Mouse (Mus musculus): ENCODE measurements around the gene Dhrs7c. TPM values are rescaled to one million over a fixed set of nuclear protein-coding genes. Genes with fewer than 3 reads are reported as not detected.

Dhrs7c gene
- polyA plus RNA-seq (2017; shearing (Covaris generic)) = not detected

DNA sequence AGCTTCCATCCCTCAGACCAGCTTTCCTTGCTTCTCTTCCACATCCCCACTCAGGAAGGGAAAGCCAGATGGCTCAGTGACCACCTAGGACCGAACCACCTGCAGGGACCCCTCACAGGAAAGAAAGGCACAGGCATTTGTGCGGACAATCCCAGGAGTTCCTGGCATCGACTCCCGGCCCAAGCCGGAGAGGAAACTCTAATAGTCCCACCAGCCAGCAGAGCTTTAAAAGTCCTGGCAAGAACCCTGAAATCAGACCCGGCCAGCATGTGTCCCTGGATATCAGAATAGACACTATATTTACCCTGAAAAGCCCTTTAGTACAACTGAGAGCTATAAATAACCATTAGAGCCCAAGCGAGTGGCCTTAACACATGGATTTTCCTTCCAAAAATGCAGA lies at the start of gene Dhrs7c:
Dhrs7c (plus strand) TSS at position 257 of the 400 bp plus-strand sequence.
- ATAC-seq = no peak

DNA sequence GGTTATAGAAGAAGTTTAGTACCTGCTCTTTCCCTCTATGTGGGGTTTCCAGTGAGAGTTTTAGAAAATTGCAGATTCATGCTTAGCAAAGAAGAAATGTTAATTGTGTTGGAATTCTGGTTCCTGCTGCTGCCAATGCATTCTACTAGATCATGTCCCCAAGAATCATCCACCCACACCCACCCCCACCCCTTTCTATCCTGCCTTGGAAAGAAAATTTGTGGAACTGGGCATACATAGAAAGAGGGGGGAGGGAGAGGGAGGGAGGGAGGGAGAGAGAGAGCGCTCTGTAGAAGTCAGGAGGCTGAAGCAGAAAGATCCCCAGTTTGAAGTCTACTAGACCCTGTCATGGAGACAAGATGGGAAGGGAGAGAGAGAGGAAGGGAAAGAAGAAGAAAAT lies 41.7 kb upstream of the Dhrs7c start:
- no peak for ATAC-seq

DNA sequence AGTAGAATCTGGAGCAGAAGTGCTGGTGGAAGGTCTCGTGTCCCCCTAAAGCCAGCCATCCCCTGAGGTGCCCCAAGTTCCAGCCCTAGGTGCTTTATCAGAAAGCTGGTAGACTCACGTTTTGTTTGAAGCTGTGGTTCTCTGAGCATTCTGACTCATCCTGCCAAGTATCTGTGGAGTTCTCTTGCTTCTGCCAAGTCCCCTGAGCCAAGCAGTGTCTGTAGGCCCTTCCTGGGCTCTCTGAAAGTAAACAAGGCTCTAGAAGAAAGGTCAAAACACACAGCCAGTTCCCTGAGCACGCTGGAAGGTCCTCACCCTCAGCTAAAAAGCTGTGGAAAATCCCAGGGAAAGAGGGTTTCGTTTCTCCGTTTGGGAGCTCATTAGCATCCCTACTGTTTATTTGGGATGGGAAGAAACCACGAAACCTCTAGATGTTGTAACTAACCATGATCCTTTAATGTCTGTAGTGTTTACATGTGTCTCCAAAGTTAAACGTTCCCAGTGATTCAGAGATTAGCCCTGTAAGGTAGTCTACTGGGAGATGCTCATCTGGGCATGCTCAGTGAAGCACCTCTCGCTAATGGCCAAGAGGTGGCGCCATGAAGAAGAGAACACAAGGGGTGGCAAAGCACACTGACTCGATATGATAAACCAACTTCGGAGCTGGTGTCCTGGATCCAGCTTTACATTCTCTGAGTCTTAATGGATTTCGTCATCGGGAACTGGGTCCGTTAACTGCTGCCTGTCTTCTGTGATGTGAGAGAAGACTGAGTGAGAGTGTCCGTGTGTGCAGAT lies 40.4 kb upstream of the Dhrs7c start:
- ATAC-seq = no peak

DNA sequence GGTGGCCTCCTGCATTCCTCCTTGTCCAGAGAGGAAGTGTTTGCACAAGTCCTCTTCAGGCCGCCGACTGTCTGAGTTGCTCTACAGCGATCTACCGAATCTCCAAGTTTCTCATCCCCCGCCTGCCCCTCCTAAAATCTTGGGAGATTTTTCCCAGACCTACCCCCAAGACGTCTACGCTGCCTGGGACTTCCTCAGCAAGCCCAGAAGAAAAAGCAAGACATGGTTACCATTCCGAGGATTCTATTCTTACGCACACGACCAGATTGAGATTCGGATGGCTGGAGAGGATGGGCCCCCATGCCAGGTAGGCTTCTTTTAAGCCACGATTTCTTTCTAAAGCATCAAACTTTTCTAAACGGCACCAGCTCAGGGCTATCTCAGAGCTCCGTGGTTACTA lies 26.9 kb upstream of the Dhrs7c start, which contains the start of gene Glp2r:
Glp2r (minus strand) TSS at position 101 of the 400 bp plus-strand sequence.
- no peak for ATAC-seq

DNA sequence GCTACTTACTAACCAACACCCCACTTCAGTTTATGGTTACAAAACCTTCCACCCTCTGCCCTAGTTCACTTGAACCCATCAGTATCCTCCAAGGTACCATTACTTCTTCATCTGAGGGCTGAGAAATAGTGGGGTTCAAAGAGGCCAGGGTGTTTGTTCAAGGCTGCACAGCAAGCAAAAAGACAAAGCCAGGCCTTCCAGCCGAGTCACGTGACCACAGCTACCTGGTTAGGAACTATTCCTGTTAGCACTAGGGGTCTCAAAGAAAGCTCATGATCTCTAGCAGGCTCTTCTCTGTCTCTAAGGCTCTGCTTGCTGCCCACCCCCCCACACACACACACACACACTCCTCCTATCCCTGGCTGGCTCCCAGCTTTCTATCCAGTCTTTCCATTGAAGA lies 26.3 kb upstream of the Dhrs7c start:
- ATAC-seq = no peak

DNA sequence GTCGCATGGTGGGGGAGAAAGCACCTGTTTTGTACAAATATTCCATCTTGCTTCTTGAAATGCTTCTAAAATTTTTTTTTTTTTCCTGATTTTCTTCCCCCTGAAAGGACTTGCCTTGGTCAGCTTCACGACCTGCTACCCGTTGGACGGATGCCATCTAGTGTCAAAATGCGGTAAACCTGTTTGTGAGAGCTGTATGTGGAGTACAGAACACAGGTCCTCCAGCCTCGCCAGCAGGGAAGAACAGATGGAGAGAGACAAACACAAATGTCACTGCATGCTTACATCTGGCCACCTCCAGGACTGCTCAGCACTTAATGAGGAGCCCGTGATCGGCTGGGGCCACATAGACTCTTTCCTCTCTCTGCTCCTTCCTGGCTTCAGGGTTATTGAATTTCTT lies 25.4 kb upstream of the Dhrs7c start:
- ATAC-seq = no peak

DNA sequence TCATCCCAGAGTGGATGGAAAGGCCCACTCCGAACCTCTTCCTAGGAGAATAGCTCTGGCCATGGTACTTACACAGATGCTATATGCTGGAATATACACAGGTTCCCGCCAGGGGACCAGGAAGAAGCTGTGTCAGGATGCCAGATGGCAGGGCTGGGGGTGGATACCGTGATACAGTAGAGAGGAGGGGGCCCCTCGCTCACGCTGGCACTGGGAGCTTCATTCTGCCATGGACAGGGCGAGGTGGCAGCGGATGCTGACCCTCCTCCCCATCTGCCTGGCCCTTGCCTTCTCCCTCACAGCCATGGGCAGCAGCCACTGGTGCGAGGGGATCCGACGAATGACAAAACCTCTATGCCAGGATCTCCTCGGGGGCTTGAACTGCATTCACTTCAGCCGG lies 23.6 kb upstream of the Dhrs7c start, which contains the start of gene Gsg1l2:
Gsg1l2 (plus strand) TSS at position 230 of the 400 bp plus-strand sequence.
- no peak for ATAC-seq

DNA sequence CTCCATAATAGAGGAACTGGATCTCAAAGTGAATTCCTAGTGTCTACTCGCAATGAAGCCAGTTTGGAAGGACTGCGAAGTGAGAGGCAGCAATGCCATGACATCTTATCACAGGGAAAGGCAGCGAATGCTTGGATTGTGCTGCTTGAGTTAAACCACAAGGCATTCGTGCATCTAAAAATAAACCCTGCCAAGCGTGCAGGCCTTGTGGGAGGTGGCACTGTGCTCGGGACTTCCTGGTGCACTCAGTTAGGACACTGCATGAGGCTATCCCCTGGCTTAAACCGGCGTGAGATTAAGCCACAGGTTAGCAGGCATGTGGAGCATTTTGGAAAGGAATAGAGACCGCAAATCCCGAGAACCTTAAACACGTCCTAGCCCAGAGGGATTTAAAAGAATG lies 7.8 kb upstream of the Dhrs7c start:
- ATAC-seq = no peak

DNA sequence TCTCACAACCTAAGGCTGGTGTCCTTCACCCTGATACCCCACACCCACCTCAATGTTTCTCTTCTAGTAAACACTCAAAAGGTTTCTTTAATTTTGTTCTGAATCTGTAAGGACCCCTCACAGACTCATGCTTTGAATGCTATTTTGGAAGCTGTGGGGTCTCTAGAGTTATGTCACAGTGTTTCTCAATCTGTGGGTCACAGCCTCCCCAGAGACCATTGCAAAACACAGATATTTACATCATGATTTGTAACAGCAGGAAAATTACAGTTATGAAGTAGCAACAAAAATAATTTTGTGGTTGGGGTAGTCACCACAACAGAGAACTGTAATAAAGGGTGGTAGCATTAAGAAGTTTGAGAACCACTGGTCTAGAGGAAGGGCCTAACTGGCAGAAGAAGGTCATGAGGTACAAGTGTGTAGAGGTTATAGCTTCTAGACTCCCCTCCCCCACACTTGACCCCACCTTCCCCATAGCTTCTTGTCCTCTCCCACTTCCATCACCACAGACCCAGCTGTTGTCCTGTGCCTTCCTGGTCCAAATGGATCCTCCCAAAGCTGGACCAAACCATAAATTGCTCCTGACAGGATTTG lies 2.2 kb downstream of the Dhrs7c start:
- no peak for ATAC-seq

DNA sequence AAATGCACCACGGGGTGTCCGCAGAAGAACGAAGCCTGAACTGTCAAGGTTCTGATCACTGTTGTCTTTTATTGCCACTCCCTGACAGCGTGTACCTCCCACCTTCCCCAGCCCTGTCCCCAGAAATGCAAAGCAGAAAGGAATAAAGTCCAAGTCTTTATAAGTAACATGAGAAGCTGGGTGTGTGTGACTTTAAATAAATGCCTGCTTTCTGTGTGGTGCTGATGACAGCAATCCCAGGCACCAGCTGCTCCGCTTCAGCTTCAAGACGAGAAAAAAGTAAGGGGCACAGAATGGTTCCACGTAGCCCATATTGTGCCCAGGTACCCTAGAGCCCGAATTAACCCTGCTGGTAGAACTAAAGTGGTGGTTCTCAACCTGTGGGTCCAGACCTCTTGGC lies 3.2 kb downstream of the Dhrs7c start:
- no peak for ATAC-seq

DNA sequence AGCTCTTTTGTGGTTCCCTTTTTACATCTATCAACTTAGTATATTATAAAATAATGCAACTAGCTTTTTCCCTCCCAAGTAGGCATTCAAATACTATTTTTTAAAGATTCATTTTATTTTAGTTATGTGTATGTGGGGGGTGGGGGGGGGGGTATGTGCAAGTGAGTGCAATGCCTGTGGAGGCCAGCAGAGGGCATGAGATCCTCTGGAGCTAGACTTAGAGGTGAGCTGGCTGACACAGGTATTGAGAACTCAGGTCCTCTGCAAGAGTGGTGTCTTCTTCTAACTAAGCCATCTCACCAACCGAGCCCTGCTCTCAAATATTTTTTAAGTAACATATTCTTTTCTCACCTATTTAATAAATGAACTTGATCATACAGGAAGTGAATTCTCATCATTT lies 7.6 kb downstream of the Dhrs7c start:
- no peak for ATAC-seq

DNA sequence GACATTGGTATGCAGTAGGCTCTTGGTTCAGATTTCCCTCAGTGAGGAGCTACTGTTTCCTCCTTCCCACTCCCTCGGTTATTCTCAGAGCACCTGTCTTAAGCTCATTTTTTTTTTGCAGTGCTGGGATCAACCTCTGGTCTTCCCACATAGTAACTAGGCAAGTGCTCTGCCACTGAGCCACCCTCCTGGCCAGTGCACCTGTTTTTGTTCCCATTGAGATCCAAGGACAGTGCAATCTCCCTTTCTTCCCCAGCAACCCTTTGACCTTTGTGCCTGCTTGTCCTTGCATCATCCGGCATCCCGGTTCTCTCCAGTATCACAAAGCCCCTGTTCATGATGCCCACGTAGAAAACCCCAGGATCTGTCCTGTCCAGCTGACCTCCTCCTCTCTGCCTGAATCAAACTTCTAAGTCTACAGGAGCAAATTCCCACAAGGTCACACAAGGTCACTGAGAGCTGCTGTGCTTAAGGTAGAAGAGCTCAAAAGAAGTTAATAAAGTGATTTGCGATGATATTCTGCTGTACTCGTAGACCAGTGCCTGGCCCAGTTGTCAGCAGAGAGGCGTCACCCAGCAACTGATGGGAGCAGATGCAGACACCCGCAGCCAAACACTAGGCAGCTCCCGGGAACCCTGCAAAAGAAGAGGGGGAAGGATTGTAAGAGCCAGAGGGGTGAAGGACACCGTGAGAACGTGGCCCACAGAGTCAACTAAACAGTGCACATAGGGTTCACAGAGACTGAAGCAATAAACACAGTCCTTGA lies 9.0 kb downstream of the Dhrs7c start:
- ATAC-seq = no peak

DNA sequence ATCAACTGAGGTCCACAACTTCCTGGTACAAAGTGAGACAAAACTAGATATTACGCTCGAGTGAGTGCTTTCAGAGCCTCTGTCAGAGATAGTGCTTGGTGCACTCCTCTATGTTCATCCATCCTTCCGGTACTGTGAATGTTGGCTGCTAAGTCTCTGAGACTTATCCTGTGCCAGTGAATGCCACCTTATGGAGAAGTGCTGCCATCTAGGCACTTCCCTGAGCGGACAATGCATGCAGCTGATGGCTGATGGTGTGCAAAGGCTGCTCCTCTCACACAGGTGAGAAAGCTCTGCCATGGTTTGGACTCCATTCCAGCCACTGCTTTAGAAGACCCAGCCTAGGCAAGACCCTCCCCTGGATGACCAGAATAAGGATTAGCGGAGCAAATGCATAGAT lies 10.1 kb downstream of the Dhrs7c start:
- ATAC-seq = no peak

DNA sequence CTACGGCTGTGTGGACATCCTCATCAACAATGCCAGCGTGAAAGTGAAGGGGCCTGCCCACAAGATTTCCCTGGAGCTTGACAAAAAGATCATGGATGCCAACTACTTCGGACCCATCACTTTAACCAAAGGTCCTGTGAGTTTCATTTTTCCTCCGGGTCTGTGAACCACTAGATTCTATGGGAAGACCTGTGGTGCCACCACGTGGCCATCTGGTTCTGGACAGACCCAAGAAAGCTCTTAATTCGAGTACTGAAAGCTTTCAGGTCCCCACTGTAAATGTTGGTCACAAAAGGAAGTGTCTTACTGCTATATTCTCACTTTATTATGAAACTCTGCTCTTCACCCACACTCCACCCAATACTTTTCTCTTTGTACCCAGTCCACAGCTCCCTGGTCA lies 13.5 kb downstream of the Dhrs7c start:
- ATAC-seq = no peak

DNA sequence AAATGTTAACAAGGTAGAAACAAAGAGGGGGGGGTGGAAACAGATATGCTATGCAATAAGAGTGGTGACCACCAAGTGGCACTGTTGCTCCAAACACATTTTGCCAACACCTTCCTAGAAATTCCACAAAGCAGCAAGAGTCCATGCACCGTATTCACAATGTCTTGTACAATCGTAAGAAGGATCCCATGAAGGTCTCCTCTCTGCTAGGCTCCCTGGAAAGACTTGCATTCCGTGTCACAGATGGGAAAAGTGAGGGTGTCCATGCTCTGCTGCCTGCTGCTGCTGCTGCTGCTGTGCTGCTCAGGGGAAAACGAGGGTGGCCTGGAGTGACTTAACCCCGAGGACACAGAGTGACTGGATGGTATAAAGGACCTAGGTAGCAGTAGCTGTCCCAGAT lies 21.6 kb downstream of the Dhrs7c start:
- ATAC-seq = no peak

DNA sequence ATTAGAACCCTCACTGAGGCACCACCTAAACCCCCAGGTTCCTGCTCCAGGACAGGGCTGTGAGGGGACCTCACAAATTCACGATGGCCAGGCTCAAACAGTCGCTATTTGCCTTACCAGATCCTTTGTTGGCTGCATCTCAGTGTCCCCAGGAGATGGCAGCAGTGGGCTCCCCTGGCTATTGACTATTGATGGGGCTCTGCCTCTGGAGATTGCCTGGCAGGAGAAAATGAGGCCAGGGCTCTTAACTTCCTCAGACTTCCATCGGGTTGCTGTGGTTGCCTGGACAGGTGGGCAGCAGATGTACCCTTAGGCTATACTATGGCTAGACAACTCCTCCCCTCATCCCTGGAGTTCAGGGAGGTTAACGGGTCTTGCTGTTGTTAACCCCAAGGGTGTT lies 22.2 kb downstream of the Dhrs7c start:
- ATAC-seq = no peak

DNA sequence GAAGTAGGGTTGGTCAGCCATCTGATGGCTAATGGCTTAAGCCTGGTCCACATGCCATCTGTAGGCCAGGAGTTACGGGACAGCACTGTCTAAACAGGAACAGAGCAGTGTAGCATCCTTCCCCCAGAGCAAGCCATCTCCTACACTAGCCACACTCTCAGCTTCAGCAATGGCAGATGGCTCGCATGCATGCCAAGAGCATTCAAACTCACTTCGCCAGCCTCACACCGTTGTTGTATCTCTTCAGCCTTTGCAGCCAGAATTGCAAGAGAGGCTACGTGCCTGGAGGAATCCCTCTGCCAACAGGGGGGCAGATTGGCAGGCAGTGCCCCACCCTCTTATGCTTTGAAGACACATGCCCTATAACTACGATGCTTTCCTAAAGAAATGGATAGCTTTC lies 23.6 kb downstream of the Dhrs7c start:
- ATAC-seq = no peak

DNA sequence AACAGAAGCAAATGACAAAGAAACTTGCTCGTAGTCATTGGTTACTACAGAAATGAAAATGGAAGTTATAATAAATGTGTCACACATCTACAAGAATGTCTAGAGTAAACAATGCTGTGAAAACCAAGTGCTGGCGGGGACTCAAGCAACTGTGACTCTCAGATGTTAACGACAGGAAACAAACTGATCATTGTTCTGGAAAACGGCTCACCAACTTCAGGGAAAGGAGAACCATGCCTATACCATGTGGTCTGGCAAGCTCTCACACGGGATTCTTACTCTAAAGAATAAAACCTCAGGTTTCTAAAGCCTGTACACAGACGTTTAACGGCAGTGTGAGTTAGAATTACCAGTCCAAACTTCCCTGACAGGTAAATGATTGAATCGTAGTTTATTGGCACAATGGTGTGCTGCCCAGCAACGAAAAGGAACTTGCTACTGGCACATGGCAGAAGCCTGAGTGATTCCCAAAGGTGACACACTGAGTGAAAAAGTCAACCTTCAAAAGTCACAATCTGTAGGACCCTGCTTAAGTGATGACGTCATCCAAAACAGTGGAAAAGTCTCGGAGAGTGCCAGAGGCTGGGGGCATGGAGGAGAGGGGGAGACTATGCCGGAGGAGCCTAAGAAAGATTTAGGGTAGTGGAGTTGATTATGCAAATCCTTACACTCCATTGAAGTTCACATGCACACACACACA lies 30.5 kb downstream of the Dhrs7c start:
- no peak for ATAC-seq

DNA sequence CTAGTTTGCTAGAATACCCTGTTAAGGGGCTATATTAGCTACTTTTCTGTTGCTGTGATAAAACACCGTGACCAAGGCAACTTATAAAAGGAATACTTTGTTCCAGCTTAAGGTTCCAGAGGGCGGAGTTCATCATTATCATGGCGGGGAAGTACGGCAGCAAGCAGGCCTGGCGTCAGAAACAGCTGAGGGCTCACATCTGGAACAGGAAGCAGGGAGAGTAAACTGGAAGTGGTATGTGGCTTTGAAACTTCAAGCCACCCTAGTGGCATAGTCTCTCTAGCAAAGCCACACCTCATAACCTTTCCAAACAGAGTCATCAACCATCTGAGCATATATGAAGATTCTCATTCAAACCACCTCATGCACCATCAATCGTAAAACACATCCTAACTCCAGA lies 31.5 kb downstream of the Dhrs7c start:
- no peak for ATAC-seq

DNA sequence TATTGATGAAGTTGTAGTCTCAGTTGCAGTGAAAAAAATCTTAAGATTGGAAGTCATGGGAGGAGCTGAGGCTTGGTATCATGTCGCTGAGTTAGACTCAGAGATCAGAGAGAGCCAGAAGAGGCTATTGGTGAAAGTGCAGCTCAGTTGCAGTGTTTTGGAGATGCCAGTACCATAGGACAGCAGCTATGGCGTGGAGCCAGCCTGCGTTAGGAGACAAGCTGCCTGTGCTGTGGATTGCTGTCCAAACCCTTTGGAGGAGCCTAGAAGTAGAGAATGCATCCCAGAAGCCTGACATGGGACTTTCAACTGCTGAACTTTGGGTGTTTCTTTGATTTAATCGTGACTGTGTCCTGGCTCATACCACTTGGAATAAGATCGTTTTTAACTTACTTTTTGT lies 33.8 kb downstream of the Dhrs7c start:
- no peak for ATAC-seq

DNA sequence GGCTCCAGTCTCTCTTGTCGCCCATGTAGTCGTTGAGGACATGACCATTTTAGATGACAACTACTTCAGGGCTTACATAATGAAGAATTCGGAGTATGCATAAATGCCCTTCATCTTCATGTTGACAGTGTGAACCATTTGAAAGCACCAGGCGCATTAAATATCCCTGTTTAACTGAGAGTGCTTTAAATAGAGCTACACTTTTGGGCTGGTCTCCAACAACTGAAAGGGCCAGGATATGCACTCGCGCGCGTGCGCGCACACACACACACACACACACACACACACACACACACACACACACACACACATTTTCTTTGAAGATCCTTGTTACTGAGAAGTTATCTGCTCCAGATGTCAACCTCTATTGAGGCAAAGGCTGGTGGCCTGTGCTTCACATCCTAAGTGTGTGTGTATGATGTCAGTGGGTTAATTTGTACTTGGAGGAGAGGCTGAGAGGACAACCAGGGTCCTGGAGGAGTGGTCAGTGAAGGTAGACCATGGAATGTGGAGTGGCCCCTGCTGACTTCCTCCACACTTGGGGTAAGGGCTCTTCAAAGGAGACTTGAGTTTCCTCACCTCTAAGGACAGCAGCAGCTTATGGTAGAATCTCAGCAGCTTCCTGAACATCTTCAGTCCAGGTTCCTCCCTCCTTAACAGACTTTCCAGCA lies 37.6 kb downstream of the Dhrs7c start:
- no peak for ATAC-seq

DNA sequence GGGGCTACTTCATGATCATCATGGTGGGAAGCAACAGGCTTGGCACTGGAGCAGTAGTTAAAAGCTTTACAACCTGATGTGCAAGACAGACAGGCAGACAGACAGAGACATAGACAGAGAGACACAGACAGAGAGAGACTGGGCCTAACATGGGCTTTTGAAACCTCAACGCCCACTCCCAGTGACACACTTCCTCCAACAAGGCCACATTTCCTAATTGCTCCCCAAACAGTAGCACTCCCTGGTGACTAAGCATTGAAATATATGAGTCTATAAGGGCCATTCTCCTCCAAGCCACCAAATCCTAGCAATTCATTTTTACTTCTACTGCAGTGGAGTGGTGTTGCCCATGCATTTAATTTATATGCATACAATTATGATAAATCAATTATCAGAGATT lies 41.8 kb downstream of the Dhrs7c start:
- ATAC-seq = no peak

Measured in activated CD4-positive, CD25-positive, alpha-beta regulatory T cell, adult 4 months (primary cell).